Mouse (Mus musculus) lung, adult 10 weeks (tissue): ENCODE results near the gene Ptchd4. TPM values are rescaled to one million over a fixed set of nuclear protein-coding genes. Genes with fewer than 3 reads are reported as not detected.

Experiments used
- polyA plus RNA-seq: library from polyadenylated mRNA; stranded (reverse); fragments of 350-450 nt; fragmentation: Illumina TruSeq; extraction: RNeasy Lipid Tissue Mini Kit (QIAGEN cat#74804); gene quantifications from one replicate; pipeline ENCODE4 v1.2.3, GENCODE M21; 2014; ENCODE audit warnings: low read depth, low replicate concordance; ENCODE audit not compliant: insufficient read depth

Ptchd4 gene
- polyA plus RNA-seq: not detected

DNA sequence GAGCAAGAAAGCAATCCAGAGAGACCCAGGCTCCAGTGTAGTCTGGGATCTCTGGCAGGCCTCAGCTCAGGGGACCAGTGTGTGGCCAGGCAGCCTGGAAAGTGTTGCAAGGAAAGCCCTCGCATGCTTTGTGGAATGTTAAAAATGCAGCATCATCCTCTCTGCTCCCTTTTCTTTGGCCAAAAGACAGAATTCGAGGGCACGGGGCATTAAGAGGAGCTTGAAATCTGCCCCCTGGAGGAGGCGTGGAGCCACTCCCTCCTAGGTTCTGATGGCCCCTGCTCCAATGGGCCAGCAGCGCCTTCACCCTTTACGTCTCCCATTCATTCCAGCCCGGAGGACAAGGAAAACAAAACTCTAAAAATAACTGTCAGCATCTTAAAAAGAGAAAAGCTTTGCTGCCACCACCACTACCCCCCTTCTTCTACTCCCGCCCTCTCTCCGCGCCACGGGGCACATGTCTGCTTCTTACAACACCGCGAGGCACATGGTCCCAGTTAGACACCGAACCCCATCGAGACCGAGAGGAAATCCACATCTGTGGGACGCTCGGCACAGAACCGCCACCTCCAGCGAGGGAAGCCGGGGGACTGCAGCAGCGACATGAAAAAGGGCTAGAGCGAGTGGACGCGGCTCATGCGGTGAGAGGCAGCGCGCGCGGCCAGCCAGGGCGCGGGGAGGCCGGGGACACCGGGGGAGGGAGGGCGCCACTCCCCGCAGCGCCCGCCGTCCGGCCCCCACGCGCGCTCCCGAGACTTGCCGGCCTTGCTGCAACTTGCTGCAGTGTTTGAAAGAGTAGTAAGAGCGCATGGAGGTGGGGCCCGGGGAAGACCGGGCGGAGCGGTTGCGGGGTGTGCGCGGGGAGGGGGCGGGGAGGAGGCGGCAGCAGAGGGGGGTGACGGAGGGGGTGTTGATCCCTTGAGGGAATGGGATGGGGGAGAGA, at the start of gene Ptchd4:
TSS of gene Ptchd4 (plus strand) at position 279 of the 943 bp plus-strand sequence.

